Mouse (Mus musculus): ENCODE data around the gene Scd2.
"Not testable (repeated sequence)": the region's sequence is repeated elsewhere in the genome, so short reads cannot be mapped to it uniquely, and the experiment has no call there.

Scd2 gene

DNA sequence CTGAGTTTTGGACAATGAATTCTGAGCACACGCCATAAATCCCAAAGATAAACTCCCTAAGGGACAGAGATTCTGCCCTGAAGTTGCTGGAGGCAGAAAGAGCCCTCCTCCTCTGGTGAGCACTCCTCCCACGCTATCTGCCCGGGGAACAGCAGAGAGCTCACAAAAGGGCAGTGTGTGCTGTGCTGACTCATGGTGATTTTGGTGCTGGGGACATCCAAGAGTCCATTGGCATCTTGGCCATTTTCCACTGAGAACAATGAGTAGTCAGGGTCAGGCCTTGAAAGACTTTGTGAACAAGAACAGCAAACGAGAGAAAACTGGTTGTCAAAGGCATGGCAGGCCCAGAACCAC, 18.5 kb downstream of the Scd2 start:
- DNase-seq (ENCODE audit: low spot score in 2 of 2), result peak in 1 of 2 experiments; percentile 51

DNA sequence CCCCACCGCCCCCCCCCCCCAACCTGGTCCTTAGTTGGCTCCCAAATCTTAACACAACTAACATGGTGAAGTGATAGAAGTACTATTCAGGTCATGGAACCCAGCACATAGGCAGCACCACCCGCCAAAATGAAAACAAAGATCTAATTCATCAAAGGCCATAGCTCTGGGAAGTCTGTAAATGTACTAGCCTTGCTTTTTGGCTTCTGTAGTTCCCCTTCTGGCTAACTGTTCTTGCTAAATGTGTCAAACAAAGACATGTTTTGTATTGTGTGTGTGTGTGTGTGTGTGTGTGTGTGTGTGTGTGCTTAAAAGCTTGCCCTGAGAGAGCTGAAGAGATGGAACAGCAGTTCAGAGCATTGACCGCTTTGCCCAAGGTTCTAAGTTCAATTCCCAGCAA, 19.6 kb downstream of the Scd2 start:
- DNase-seq (ENCODE audit: low spot score in 2 of 2), result peak in 1 of 2 experiments; percentile 8

DNA sequence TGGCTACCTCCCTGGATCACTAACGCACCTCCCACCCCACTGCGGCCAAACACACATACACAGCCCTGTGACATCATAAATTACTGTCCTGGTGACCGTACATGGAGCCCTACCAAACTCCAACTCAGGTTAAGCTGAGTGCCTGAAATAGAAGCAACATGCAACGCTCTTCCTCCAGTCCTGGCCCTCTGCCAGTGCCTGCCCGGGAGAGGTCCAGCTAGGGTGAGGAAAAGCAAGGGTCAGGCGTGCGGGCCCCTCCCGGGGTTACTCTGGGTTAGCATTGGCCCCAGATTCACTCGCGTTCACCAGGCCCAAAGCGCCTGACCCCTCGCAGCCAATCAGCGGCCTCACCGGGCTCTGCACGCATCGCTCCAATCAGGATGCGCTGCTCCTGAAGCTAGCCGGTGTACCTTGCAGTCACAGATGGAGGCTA, 20.9 kb downstream of the Scd2 start:
- DNase-seq (ENCODE audit: low spot score in 2 of 2), result peak; percentile 82 to 86

DNA sequence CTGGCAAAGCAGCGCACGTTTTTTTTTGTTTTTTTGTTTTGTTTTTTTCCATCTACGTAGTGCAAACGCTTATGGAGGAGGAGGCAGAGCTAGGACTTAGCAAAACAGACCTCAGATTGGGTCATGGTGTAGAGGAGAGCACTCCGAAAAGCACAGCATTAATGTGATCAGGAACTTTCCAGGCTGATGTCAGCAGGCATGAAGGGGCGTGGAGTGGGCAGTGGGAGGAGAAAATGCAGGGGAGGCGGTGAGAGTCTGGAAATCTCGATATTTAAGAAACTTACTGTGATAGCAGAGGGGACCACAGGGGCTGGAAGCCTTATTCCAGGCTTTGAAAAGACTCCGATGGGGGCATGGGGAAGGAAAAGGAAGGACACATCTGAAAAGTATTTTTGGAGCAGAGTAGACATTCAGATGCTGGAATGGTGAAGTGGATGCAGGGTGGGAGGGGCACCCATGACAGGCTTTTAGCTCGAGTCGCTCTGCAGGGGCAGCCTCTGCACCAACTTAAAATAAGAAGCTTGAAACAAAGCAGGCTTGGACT, 21.5 kb downstream of the Scd2 start:
- peak; percentile 65 to 69 for DNase-seq (ENCODE audit: low spot score in 2 of 2)

DNA sequence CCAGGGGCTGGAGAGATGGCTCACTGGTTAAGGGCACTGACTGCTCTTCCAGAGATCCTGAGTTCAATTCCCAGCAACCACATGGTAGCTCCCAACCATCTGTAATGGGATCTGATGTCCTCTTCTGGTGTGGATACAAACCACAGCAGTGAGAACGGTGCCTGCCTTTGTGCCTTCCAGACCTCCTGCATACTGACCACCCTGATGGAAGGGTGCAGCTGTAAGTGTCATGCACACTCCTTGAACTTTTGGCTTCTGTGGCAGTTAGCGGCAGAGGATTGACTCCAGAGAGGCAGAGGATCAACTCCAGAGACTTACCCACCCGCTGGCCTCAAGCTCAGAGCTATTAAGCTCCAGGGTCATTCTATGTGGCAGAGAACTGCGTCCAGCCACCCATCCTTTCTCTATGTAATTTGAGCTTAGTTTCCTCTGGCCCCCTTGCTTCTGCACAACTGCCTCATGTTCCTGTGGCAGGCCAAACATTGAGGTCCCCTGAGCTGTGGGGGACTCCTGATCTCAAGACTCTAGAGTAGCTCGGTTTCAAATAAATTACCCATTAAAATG, 23.4 kb downstream of the Scd2 start:
- no peak for DNase-seq (ENCODE audit: low spot score in 2 of 2)

DNA sequence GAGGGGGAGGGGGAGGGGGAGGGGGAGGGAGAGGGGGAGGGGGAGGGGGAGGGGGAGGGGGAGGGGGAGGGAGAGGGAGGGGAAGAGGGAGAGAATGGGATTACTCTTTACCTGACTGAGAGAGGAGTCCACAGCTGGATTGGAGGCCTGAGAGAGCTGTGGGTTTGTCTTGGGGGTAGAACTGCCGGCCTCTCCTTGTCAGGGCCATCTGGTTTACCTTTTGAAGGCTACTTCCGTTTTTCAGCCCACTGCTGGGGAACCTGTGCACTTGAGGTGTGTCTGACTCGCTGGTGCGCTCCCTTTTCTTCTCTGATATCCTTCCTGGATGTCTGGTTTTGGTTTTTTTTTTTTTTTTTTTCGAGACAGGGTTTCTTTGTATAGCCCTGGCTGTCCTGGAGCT, 23.9 kb downstream of the Scd2 start:
- DNase-seq (ENCODE audit: low spot score in 2 of 2), result no peak

DNA sequence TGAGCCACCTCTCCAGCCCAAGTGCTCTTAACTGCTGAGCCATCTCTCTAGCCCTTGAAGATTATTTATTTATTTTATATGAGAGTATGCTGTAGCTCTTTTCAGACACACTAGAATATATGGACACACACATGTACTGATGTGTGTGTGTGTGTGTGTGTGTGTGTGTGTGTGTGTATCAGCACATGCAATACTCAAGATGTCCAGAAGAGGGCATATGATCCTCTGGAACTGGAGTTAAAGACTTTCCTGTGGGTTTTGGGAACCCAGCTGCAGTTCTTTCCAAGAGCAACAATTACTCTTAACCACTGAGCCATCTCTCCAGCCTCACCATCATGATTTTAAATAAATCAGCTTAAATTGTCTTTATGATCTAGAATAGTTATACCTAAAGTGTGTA, 25.1 kb downstream of the Scd2 start:
- DNase-seq (ENCODE audit: low spot score in 2 of 2), result no peak

DNA sequence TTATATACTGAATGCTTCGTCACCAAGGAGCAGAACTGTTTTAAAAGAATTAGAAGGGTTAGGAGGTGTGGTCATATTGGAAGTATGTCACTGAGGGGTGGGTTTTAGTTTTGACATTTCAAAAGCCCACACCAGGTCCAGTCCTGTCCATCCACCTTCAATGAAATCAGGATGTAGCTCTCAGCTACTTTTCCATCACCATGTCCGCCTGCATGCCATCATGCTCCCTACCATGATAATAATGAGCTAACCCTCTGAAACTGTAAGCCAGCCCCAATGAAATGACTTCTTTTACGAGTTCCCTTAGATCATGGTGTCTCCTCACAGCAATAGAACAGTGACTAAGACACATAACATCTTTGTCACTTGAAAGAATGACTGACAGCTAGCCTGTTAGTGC, 26.8 kb downstream of the Scd2 start:
- no peak for DNase-seq (ENCODE audit: low spot score in 2 of 2)

DNA sequence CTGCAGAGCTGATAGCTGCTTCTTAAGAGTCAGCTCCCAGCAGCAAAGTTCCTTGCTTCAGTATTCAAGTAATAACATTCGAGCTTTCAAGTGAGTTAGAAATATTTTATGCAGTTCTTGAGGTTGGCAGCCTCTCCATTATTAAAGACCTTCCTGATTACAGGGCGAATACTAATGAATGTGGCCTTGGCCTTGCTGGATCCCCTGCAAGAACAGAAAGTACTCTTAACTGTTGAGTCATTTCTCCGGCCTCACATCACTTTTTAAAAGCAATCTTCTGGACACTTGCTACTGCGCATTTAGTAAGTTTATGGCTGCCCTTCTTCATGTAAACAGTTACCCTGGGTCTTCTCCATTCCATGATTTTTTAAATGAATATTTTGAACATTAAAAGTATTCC, 27.7 kb downstream of the Scd2 start:
- DNase-seq (ENCODE audit: low spot score in 2 of 2), result no peak

DNA sequence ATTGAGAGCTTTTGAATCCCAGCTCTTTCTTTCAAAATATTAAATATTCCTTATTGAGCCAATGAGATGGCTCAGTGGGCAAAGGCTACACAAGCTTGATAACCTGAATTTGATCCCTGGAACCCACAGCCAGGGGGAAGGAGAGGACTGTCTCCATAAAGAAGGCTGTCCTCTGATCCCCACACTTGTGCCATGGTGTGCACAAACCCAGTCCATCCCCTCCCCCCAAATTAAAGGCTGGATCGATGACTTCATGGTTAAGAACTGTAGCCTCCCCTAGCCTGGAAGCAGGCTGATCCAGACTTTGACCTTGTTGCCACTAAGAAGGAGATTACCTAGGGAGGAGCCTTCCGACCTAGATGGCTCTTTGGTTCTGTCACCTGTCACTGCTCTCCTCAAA, 28.2 kb downstream of the Scd2 start:
- no peak for DNase-seq (ENCODE audit: low spot score in 2 of 2)

DNA sequence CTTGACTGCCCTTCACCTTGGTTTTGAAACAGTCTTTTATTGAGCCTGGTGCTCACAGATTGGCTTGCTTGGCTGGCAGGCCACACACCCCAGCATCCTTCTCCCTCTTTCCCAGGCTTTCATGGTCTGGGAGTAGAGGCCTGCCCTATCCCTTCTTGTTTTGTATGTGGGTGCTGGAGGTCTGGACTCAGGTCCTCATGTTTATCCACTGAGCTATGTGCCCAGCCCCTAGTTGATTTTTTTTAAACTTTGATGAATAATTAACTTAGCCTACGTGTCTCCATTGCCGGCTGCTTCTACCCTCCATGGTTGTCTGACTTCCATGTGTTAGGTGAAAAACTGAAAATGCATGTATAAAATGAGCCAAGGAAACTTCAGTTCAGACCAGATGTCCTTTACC, 36.1 kb downstream of the Scd2 start:
- DNase-seq (ENCODE audit: low spot score in 2 of 2), result no peak

DNA sequence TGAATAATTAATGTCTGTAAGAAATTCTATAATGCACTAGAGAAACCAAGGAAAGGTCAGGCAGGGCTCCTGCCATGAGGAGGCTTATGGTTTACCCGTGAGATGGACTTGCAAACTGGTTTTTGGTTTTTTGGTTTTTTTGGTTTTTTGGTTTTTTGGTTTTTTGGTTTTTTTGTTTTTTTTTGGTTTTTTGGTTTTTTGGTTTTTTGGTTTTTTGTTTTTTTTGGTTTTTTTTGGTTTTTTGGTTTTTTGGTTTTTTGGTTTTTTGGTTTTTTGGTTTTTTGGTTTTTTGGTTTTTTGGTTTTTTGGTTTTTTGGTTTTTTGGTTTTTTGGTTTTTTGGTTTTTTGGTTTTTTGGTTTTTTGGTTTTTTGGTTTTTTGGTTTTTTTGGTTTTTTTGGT, 37.7 kb downstream of the Scd2 start:
- not testable (repeated sequence) for DNase-seq (ENCODE audit: low spot score in 2 of 2)

DNA sequence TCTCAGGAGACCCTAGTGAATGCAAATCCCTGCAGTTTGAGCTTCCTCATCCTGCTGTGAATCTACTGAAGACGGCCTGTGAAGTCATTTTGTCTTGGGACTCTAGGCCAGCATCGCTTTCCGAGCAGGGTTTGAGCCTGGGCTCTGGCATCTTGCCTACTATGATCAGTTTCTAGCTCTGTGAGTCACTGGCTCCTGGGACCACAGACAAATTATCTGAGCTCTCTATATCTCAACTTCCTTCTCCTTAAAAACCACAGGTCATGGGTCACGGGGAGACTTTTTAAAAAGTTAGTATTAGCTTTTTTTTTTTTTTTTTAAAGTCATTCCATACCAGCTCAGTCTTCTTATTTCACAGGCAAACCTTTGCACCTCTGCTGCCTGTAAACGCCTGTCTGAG, 38.4 kb downstream of the Scd2 start:
- DNase-seq (ENCODE audit: low spot score in 2 of 2), result no peak

DNA sequence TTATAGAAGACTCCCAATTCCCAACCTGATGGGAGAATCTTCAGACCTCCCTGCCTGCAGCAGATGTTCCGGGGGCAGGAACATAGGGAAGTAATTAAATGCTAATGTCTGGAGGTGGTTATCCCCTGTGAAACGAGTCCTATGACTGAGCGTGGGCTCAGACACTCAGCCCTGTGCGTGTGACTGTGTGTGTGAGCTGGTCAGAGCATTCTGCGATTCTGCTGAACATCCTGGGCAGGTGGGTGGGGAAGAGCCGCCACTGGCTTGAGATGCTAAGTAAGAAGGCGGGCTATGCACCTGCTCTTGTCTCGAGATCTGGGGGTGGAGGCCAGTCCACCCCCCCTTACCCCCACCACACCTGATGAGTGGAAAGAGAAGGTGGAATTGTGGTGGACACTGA, 38.9 kb downstream of the Scd2 start:
- DNase-seq (ENCODE audit: low spot score in 2 of 2), result peak; percentile 67 to 77

DNA sequence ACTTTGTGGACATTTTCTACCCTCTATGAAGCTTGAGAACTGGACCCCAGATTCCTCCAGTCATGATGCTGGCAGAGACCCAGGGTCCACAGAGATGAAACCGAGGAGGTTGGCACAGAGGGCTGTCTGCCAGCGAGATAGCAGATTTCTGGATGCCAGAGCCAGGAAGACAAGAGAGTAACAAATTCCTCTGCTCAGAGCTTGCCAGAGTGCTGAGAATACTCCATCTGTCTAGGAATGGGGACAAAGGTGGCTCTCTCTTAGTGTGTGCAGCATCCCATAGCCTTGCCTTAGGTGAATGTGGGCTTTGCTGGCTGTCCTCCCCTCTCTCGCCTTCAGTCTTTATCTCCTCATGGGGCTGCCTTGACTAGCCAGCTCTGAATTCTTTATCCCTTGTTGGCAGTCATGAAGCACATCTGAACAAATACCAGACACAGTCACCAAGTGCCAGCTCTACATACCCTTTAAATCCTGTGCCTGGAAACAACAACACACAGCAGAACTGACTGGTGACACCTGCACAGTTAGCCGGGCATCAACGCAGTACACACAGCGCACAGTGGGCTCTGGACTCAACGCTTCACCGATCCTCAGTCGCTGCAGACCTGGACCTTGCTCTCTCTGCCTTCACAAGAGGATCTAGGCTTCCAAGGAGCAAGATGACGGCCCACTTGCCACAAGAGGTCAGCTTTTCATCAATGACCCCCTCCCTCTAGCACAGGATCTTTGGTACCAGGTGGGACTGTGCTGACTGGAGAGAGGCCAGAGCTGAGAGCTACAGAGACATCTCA, 39.6 kb downstream of the Scd2 start, which contains the start of gene Scd4:
Scd4 (plus strand) TSS at position 260 of the 791 bp plus-strand sequence.
- DNase-seq (ENCODE audit: low spot score in 2 of 2), result peak; percentile 61 to 68

DNA sequence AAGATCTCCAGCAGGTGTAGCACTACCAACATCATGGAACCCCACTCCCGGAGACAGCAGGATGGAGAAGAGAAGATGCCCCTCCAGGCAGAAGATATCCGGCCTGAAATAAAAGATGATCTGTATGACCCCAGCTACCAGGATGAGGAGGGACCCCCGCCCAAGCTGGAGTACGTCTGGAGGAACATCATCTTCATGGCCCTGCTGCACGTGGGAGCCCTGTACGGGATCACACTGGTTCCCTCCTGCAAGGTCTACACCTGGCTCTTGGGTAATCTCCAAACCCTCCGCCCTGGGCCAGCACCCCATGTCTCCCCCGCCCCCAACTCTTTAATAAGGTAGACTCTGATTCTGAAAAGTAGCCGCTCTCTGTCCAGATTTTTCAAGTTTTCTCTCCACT, 40.5 kb downstream of the Scd2 start:
- DNase-seq (ENCODE audit: low spot score in 2 of 2), result no peak

DNA sequence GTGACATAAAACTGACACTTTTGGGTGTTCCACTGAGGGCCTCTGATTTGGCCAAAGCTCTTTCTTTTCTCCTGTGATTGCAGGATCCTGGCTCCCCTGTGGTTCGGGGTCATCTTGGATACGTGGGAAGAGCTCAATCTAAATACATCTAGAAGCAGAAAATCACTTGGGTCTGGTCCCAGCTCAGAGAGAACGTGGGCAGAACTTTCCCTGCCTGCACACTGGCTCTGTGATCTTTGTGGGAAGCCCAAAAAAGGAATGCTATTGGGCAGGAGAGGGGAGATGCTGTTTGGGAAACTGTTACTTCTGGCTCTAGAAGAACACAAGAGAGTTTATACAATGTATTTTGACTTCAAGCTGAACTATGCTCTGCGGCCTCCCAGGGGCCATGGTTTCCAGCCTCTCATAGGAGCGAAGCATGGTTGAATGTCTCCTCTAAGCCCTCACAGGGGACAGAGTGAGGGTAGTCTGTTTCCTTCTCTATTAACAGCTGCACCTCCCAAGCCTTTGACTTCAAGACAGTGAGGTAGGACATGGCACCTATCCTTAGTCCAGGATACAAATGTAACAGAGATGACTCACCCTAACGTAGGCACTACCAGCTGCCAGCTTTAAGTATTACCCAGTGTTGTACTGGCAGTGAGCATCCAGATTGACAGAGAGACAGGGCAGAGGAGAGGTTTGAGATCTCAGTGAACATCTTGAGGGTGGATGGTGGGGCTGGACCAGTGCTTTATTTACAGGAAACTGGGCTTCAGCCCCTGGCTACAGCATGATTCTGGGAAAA, 42.6 kb downstream of the Scd2 start:
- DNase-seq (ENCODE audit: low spot score in 2 of 2), result peak; percentile 48 to 63

DNA sequence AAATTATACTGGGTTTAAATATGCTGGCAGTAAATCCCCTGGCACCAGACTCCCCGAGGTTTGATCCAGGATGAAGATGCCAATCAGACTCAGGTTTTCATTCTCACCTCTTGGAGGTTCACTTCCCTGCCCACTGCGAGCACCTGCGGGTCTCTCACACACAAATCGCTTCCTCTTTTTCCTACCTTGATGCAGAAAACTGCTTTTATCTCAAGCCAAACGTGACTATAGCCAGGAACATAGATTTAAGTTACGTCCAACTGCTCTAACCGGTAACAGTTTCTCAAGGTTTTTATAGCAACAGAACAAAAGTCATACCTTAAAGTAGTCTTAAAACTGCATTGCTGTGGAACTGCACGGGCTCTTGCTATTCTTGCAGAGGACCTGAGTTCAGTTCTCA, 56.2 kb downstream of the Scd2 start:
- no peak for DNase-seq (ENCODE audit: low spot score in 2 of 2)

DNA sequence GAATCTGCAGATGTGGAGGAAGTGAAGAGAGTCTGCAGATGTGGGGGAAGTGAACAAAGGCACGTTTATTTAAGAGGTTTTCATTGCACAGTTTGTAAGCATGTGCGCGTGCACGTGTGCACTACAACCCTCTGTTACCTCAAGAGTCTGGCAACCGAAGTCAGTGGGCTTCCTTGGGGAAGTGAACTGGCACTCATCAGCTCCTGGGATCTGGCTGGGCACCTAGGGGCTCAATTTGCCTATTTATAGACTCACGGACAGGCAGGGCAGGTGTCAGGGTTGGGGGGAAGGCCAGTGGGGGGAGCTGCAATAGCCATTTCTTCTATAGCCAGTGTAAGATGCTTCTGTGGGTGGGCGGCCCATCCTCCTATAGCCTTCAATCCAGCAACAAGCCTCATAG, 58.3 kb downstream of the Scd2 start:
- no peak for DNase-seq (ENCODE audit: low spot score in 2 of 2)
